Mouse (Mus musculus): ENCODE measurements around the gene Rab8b. TPM values are rescaled to one million over a fixed set of nuclear protein-coding genes. Genes with fewer than 3 reads are reported as not detected.
"Not testable (repeated sequence)": the region's sequence is repeated elsewhere in the genome, so short reads cannot be mapped to it uniquely, and the experiment has no call there.

Rab8b gene
- total and polyA plus RNA-seq, 3 experiments, result 4.9 to 121 (median 40.6) TPM

GRCm38 (mm10) chr9:66835097-66835480 is 84.4 kb downstream of the Rab8b start:
- TF ChIP-seq GATA1 (IDR thresholded peaks at IDR 0.05; ENCODE audit: borderline replicate concordance, low read length), result no peak
- no peak for TF ChIP-seq GATA2 (IDR thresholded peaks at IDR 0.05; ENCODE audit: borderline replicate concordance, low read depth, low read length)
- no peak for TF ChIP-seq POLR2AphosphoS5 (IDR thresholded peaks at IDR 0.05; ENCODE audit: insufficient replicate concordance, low read depth, low read length)
- TF ChIP-seq TAL1 (conservative IDR thresholded peaks at IDR 0.05; ENCODE audit: low read depth, low read length), result no peak
- TF ChIP-seq CTCF (IDR thresholded peaks at IDR 0.05; ENCODE audit: low read depth, low read length), result no peak

GRCm38 (mm10) chr9:66834318-66835096 is 85.0 kb downstream of the Rab8b start, which contains the start of gene Aph1c:
Gene Aph1c (minus strand): TSS chr9:66834726.
- TF ChIP-seq GATA2 (IDR thresholded peaks at IDR 0.05; ENCODE audit: borderline replicate concordance, low read depth, low read length) (no peak), POLR2AphosphoS5 (IDR thresholded peaks at IDR 0.05; ENCODE audit: insufficient replicate concordance, low read depth, low read length) (no peak), TAL1 (conservative IDR thresholded peaks at IDR 0.05; ENCODE audit: low read depth, low read length) (no peak), CTCF (IDR thresholded peaks at IDR 0.05; ENCODE audit: low read depth, low read length) (no peak), GATA1 (IDR thresholded peaks at IDR 0.05; ENCODE audit: borderline replicate concordance, low read length) (no peak)
- H3K4me1 ChIP-seq (ENCODE audit: insufficient read depth, low read depth, low read length), result peaks cover 18% of the 10 kb centered on the region

More at GRCm38 (mm10) chr9:66835097-66835480, 84.4 kb downstream of the Rab8b start:
- Histone ChIP-seq H3K27me3 (ENCODE audit: insufficient read depth, low read length) (peaks cover 6% of the 10 kb centered on the region; the same call in 1 of the 2 replicates), H3K4me3 (ENCODE audit: low read depth, low read length) (peak overlapping the region; percentile 71), H3K36me3 (replicated peaks) (peaks cover 9% of the 10 kb centered on the region), H3K9me3 (replicated peaks) (no peaks in the 10 kb centered on the region), H3K4me1 (ENCODE audit: insufficient read depth, low read depth, low read length) (peaks cover 18% of the 10 kb centered on the region)
- no peak for ATAC-seq (ENCODE audit: extremely low read depth, insufficient number of reproducible peaks, low FRiP score, poor library complexity, severe bottlenecking)
- peak; percentile 15 for DNase-seq (ENCODE audit: low spot score)

GRCm38 (mm10) chr9:66833851-66834250 is 85.6 kb downstream of the Rab8b start:
- no peak for DNase-seq (ENCODE audit: low spot score)
- TF ChIP-seq TAL1 (conservative IDR thresholded peaks at IDR 0.05; ENCODE audit: low read depth, low read length), result no peak
- TF ChIP-seq GATA2 (IDR thresholded peaks at IDR 0.05; ENCODE audit: borderline replicate concordance, low read depth, low read length), result no peak
- TF ChIP-seq GATA1 (IDR thresholded peaks at IDR 0.05; ENCODE audit: borderline replicate concordance, low read length), result no peak
- no peak for TF ChIP-seq POLR2AphosphoS5 (IDR thresholded peaks at IDR 0.05; ENCODE audit: insufficient replicate concordance, low read depth, low read length)
- no peak for TF ChIP-seq CTCF (IDR thresholded peaks at IDR 0.05; ENCODE audit: low read depth, low read length)
- Histone ChIP-seq H3K36me3 (replicated peaks) (no peaks in the 10 kb centered on the region), H3K4me1 (ENCODE audit: insufficient read depth, low read depth, low read length) (peaks cover 18% of the 10 kb centered on the region), H3K27me3 (ENCODE audit: insufficient read depth, low read length) (peaks cover 6% of the 10 kb centered on the region; the same call in 1 of the 2 replicates), H3K9me3 (replicated peaks) (no peaks in the 10 kb centered on the region), H3K4me3 (ENCODE audit: low read depth, low read length) (no peak overlapping the region)
- ATAC-seq (ENCODE audit: extremely low read depth, insufficient number of reproducible peaks, low FRiP score, poor library complexity, severe bottlenecking), result no peak

More at GRCm38 (mm10) chr9:66834318-66835096, 85.0 kb downstream of the Rab8b start, which contains the start of gene Aph1c:
- Histone ChIP-seq H3K27me3 (ENCODE audit: insufficient read depth, low read length) (peaks cover 6% of the 10 kb centered on the region; the same call in 1 of the 2 replicates), H3K36me3 (replicated peaks) (peaks cover 4% of the 10 kb centered on the region), H3K4me3 (ENCODE audit: low read depth, low read length) (peak within 1 kb of the TSS; percentile 71), H3K9me3 (replicated peaks) (no peaks in the 10 kb centered on the region)
- DNase-seq (ENCODE audit: low spot score), result peak; percentile 80
- peak; percentile 90 for ATAC-seq (ENCODE audit: extremely low read depth, insufficient number of reproducible peaks, low FRiP score, poor library complexity, severe bottlenecking)

DNA sequence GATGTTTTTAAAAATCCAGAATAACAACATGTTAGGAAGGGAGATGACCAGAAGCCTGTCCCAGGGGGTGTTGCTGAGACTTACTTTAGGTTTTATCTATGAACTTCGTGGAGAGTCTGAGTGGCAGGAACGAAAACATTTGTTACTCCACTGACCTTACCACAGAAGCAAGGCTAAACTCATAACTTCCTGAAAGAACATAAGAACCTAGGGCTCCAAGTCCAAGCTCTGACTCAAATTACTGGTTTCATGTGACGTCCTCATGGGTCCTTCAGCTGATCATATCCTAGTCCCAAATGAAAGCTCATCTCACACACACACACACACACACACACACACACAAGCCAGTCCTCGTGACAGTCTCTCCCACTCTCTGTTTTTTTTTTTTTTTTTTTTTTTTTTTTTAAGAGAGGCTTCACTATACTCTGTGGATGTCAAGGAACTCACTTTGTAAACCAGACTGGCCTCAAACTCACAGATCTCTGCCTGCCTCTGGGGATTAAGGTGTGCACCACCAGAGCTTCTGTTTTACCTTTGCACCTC is 87.0 kb downstream of the Rab8b start:
- no peaks in the 10 kb centered on the region for H3K9me3 ChIP-seq (replicated peaks)
- no peaks in the 10 kb centered on the region for H3K36me3 ChIP-seq (replicated peaks)
- no peak overlapping the region for H3K4me3 ChIP-seq (ENCODE audit: low read depth, low read length)
- no peak for DNase-seq (ENCODE audit: low spot score)
- no peak for TF ChIP-seq CTCF (IDR thresholded peaks at IDR 0.05; ENCODE audit: low read depth, low read length)
- ATAC-seq (ENCODE audit: extremely low read depth, insufficient number of reproducible peaks, low FRiP score, poor library complexity, severe bottlenecking), result no peak
- H3K27me3 ChIP-seq (ENCODE audit: insufficient read depth, low read length), result peaks cover 10% of the 10 kb centered on the region
- H3K4me1 ChIP-seq (ENCODE audit: insufficient read depth, low read depth, low read length), result peaks cover 18% of the 10 kb centered on the region

DNA sequence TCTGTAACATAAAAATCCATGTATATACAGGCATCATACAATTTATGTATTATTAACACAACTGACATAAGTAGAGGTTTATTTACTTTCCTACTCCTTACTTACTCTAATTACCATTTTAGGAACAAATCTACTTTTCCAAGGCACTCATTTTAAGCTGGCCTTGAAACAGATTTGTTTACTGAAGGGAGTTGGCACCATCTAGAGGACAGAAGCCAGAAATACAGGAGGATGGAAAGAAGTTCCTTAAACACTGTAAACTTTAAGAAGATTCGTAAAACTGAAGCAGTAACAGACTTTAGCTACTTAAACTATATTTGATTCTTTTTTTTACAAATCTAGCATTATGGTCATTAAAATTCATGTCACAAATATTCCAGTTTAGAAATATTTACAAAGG is 93.5 kb downstream of the Rab8b start:
- Histone ChIP-seq H3K27me3 (ENCODE audit: insufficient read depth, low read length) (peaks cover 6% of the 10 kb centered on the region), H3K4me3 (ENCODE audit: low read depth, low read length) (no peak overlapping the region), H3K36me3 (replicated peaks) (no peaks in the 10 kb centered on the region), H3K9me3 (replicated peaks) (no peaks in the 10 kb centered on the region), H3K4me1 (ENCODE audit: insufficient read depth, low read depth, low read length) (no peaks in the 10 kb centered on the region)
- TF ChIP-seq GATA2 (IDR thresholded peaks at IDR 0.05; ENCODE audit: borderline replicate concordance, low read depth, low read length) (no peak), TAL1 (conservative IDR thresholded peaks at IDR 0.05; ENCODE audit: low read depth, low read length) (no peak), CTCF (IDR thresholded peaks at IDR 0.05; ENCODE audit: low read depth, low read length) (no peak), GATA1 (IDR thresholded peaks at IDR 0.05; ENCODE audit: borderline replicate concordance, low read length) (no peak), POLR2AphosphoS5 (IDR thresholded peaks at IDR 0.05; ENCODE audit: insufficient replicate concordance, low read depth, low read length) (no peak)
- ATAC-seq (ENCODE audit: extremely low read depth, insufficient number of reproducible peaks, low FRiP score, poor library complexity, severe bottlenecking) (no peak), DNase-seq (ENCODE audit: low spot score) (no peak)

- not testable (repeated sequence) for ATAC-seq (ENCODE audit: extremely low read depth, insufficient number of reproducible peaks, low FRiP score, poor library complexity, severe bottlenecking); H3K4me1 ChIP-seq (ENCODE audit: insufficient read depth, low read depth, low read length); DNase-seq (ENCODE audit: low spot score); H3K4me3 ChIP-seq (ENCODE audit: low read depth, low read length); H3K9me3 ChIP-seq (replicated peaks); H3K36me3 ChIP-seq (replicated peaks)
- peaks cover 12% of the 10 kb centered on the region; the same call in 1 of the 2 replicates for H3K27me3 ChIP-seq (ENCODE audit: insufficient read depth, low read length)
Measured at GRCm38 (mm10) chr9:66822255-66822654, 97.2 kb downstream of the Rab8b start.

All from G1E (cell line).